Mouse (Mus musculus): ENCODE results near the gene Olfr1388. TPM values are rescaled to one million over a fixed set of nuclear protein-coding genes. Genes with fewer than 3 reads are reported as not detected.

Olfr1388 gene
- polyA plus RNA-seq (2012; rRNA removed) = 0.05 and 0.06 TPM in 2 replicates

DNA sequence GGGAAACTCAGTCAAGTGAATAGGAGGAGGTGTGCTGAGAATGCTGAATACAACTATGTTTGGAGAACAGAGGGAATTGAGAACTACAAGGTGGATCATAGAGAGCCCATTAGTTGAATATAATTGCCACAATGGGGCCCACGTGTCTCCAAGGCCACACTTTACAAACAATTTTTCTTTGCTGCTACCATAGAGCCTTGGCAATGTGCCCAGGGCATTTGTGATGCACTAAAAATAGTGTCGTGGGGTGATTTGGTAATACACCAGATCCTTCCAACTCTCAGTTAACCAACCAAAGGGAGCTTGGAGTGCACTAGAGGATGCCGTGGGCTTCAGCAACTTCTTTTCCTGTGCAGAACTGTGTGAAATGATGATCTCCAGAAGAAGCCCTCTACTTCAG lies at the start of gene Olfr1388:
Gene Olfr1388, plus strand, starts transcription at position 214 of the 400 bp plus-strand sequence.

DNA sequence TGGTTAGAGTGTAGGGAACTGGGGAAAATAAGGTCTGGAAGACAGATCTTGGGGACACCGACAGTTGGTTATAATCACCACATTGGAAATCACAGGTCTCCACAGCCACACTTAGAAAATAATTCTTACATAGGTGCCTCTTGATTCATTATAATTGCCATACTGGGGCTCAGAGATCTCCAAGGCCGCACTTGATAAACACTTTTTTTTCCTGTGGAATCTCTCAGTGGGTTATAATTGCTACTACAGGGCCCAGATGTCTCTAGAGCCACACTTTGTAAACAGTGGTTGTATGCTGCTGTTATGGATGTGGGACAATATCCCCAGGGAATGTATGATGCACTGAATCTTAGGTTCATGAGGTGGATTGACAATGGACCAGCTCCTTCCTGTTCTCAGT lies 13.7 kb upstream of the Olfr1388 start, which contains the start of gene Olfr1389:
Gene Olfr1389, plus strand, starts transcription at position 301 of the 400 bp plus-strand sequence.

DNA sequence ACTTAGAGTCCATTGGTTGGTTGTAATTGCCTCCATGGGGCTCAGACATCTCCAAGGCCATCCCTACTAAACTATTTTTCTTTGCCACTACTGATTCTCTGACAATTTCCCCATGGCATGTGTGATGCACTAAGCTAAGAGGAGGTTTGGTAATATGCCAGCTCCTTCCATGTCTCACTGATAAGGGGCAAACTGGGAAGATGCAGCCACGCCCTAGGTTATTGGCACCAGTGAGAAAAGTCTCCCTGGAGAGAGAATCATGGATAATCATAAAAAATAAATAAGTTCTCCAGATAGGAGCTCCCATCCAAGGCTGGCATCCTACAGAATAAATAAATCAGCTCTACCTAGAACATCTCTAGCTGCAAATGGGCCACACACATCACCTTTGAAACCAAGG lies 18.6 kb downstream of the Olfr1388 start, which contains the start of gene Olfr1387:
Gene Olfr1387, plus strand, starts transcription at position 301 of the 400 bp plus-strand sequence.

DNA sequence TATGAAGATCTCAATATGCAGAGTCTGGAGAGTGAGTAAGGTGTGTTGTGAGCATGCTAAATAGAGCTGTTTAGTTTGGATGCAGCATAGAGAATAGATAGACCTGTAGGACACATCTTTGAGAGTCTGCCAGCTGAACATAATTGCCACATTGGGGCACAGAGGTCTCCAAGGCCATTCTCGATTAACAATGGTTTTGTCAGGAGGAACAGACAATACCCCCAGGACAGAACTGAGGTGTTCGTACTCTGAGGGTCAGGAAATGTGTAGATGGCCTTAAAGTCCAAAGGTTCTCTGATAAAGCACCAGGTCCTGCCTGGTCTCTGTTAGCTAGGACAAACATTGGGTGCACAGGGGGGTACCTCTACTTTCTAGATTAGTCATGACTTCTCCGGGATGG lies 28.3 kb downstream of the Olfr1388 start, which contains the start of gene Olfr1386:
Gene Olfr1386, plus strand, starts transcription at position 301 of the 400 bp plus-strand sequence.

DNA sequence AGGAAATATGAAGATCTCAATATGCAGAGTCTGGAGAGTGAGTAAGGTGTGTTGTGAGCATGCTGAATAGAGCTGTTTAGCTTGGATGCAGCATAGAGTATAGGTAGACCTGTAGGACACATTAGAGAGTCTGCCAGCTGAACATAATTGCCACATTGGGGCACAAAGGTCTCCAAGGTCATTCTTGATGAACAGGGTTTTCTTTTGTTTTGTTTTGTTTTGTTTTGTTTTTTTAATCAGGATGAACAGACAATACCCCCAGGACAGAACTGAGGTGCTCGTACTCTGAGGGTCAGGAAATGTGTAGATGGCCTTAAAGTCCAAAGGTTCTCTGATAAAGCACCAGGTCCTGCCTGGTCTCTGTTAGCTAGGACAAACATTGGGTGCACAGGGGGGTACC lies 52.3 kb downstream of the Olfr1388 start, which contains the start of gene Olfr1385:
Gene Olfr1385, plus strand, starts transcription at position 301 of the 400 bp plus-strand sequence.

Other genes with a start within 250 kb of the Olfr1388 start
- 1.4 TPM in 2 replicates for gene Btnl9, start 249.5 kb upstream of the Olfr1388 start, polyA plus RNA-seq (2012; rRNA removed)
- 5.3 and 5.4 TPM in 2 replicates for gene Zfp62, start 233.3 kb upstream of the Olfr1388 start, polyA plus RNA-seq (2012; rRNA removed)
- gene Mgat1, start 192.4 kb upstream of the Olfr1388 start, polyA plus RNA-seq (2012; rRNA removed) = 44.3 and 46.4 TPM in 2 replicates
- 0.10 and 0.14 TPM in 2 replicates for gene Olfr1393, start 158.3 kb upstream of the Olfr1388 start, polyA plus RNA-seq (2012; rRNA removed)
- gene Olfr1392, start 151.3 kb upstream of the Olfr1388 start, polyA plus RNA-seq (2012; rRNA removed) = 0.02 TPM in 2 replicates
- gene Olfr10, start 131.9 kb upstream of the Olfr1388 start, polyA plus RNA-seq (2012; rRNA removed) = not detected in 2 replicates
- gene Olfr1391, start 113.9 kb upstream of the Olfr1388 start, polyA plus RNA-seq (2012; rRNA removed) = not detected in 2 replicates
- gene Olfr1390, start 101.4 kb upstream of the Olfr1388 start, polyA plus RNA-seq (2012; rRNA removed) = not detected in 2 replicates
- gene Olfr1389, start 13.6 kb upstream of the Olfr1388 start, polyA plus RNA-seq (2012; rRNA removed) = not detected in 2 replicates
- not detected in 2 replicates for gene Olfr1387, start 18.7 kb downstream of the Olfr1388 start, polyA plus RNA-seq (2012; rRNA removed)
- not detected in 2 replicates for gene Olfr1386, start 28.4 kb downstream of the Olfr1388 start, polyA plus RNA-seq (2012; rRNA removed)
- not detected in 2 replicates for gene Olfr1385, start 52.4 kb downstream of the Olfr1388 start, polyA plus RNA-seq (2012; rRNA removed)
- not detected in 2 replicates for gene Olfr1384, start 70.1 kb downstream of the Olfr1388 start, polyA plus RNA-seq (2012; rRNA removed)
- gene Olfr1383, start 83.0 kb downstream of the Olfr1388 start, polyA plus RNA-seq (2012; rRNA removed) = not detected in 2 replicates
- not detected in 2 replicates for gene Olfr1382, start 91.6 kb downstream of the Olfr1388 start, polyA plus RNA-seq (2012; rRNA removed)
- gene Olfr1381, start 106.8 kb downstream of the Olfr1388 start, polyA plus RNA-seq (2012; rRNA removed) = not detected in 2 replicates
- not detected in 2 replicates for gene Olfr1380, start 120.3 kb downstream of the Olfr1388 start, polyA plus RNA-seq (2012; rRNA removed)
- 3.6 and 4.3 TPM in 2 replicates for gene Flt4, start 172.6 kb downstream of the Olfr1388 start, polyA plus RNA-seq (2012; rRNA removed)
- 0.09 and 0.10 TPM in 2 replicates for gene Scgb3a1, start 227.0 kb downstream of the Olfr1388 start, polyA plus RNA-seq (2012; rRNA removed)